Mouse (Mus musculus) embryonic fibroblast, embryonic 13.5 days (primary cell): ENCODE data around the gene Snapc2. TPM values are rescaled to one million over a fixed set of nuclear protein-coding genes. Genes with fewer than 3 reads are reported as not detected.

Source experiments
- H3K27ac ChIP-seq: 2 replicates; pipeline ENCODE4 v1.5.1; 2012; ENCODE audit warnings: low read length, control low read depth, inconsistent platforms; ENCODE audit not compliant: insufficient read depth
- H3K4me1 ChIP-seq: 2 replicates; pipeline ENCODE4 v1.6.1; 2011; ENCODE audit warnings: low read length; ENCODE audit not compliant: control insufficient read depth, insufficient read depth
- H3K4me3 ChIP-seq: 2 replicates; pipeline ENCODE4 v1.5.1; 2011; ENCODE audit warnings: mild to moderate bottlenecking, control low read depth, low read length; ENCODE audit not compliant: insufficient read depth
- CTCF ChIP-seq: IDR thresholded peaks from 2 replicates; pipeline ENCODE4 v1.5.1; 2011; ENCODE audit warnings: mild to moderate bottlenecking, control low read depth, low read length, moderate library complexity, borderline replicate concordance; ENCODE audit not compliant: insufficient read depth
- POLR2A ChIP-seq: IDR thresholded peaks from 2 replicates; pipeline ENCODE4 v1.6.1; 2011; ENCODE audit warnings: low read depth, mild to moderate bottlenecking, control low read depth, low read length, moderate library complexity
- polyA plus RNA-seq: library from polyadenylated mRNA; stranded (reverse); fragments of >200 nt; gene quantifications from 2 replicates; pipeline ENCODE4 v1.2.4, GENCODE M21; 2011; ENCODE audit warnings: low read depth; ENCODE audit not compliant: missing spikeins, insufficient read length

Snapc2 gene
- polyA plus RNA-seq, 1 experiment: 29.0 TPM

- Histone ChIP-seq H3K27ac (no peak overlapping the region), H3K4me3 (no peak overlapping the region), H3K4me1 (no peaks in the 10 kb centered on the region)
- TF ChIP-seq CTCF: no peak
- TF ChIP-seq POLR2A: no peak
Observed at GRCm38 (mm10) chr8:4216296-4216695, 36.6 kb upstream of the Snapc2 start.

- Histone ChIP-seq H3K4me1 (no peaks in the 10 kb centered on the region), H3K4me3 (peak within 1 kb of the TSS; percentile 6; the same call in 1 of the 2 replicates), H3K27ac (no peak within 1 kb of the TSS)
- no peak for TF ChIP-seq POLR2A
- TF ChIP-seq CTCF: no peak
Observed at GRCm38 (mm10) chr8:4216791-4217621, 35.9 kb upstream of the Snapc2 start, which contains the start of gene Prr36. Gene Prr36, minus strand, starts transcription at chr8:4217459.

- H3K27ac ChIP-seq: no peak overlapping the region
- H3K4me3 ChIP-seq: no peak overlapping the region
- TF ChIP-seq POLR2A: no peak
- TF ChIP-seq CTCF: no peak
- no peaks in the 10 kb centered on the region for H3K4me1 ChIP-seq
Observed at GRCm38 (mm10) chr8:4219617-4220016, 33.3 kb upstream of the Snapc2 start.

GRCm38 (mm10) chr8:4222059-4222458 lies 30.8 kb upstream of the Snapc2 start:
- Histone ChIP-seq H3K4me3 (no peak overlapping the region), H3K27ac (no peak overlapping the region), H3K4me1 (no peaks in the 10 kb centered on the region)
- TF ChIP-seq CTCF (no peak), POLR2A (no peak)

GRCm38 (mm10) chr8:4226323-4226722 lies 26.6 kb upstream of the Snapc2 start:
- TF ChIP-seq POLR2A (no peak), CTCF (no peak)
- H3K4me3 ChIP-seq: no peak overlapping the region
- no peaks in the 10 kb centered on the region for H3K4me1 ChIP-seq
- H3K27ac ChIP-seq: no peak overlapping the region

- H3K27ac ChIP-seq: no peak within 1 kb of the TSS
- no peak for TF ChIP-seq CTCF
- TF ChIP-seq POLR2A: peak; percentile 41; the same call in 1 of the 2 replicates
- H3K4me1 ChIP-seq: no peaks in the 10 kb centered on the region
- peak within 1 kb of the TSS; percentile 9 for H3K4me3 ChIP-seq
Observed at GRCm38 (mm10) chr8:4226739-4227347, 26.0 kb upstream of the Snapc2 start, which contains the start of gene Lrrc8e. Gene Lrrc8e, plus strand, starts transcription at chr8:4226827.

- H3K4me1 ChIP-seq: no peaks in the 10 kb centered on the region
- no peak overlapping the region for H3K27ac ChIP-seq
- TF ChIP-seq CTCF (no peak), POLR2A (no peak)
- H3K4me3 ChIP-seq: no peak overlapping the region
Observed at GRCm38 (mm10) chr8:4227919-4228318, 25.0 kb upstream of the Snapc2 start.

- TF ChIP-seq POLR2A (no peak), CTCF (no peak)
- Histone ChIP-seq H3K27ac (no peak overlapping the region), H3K4me3 (no peak overlapping the region), H3K4me1 (no peaks in the 10 kb centered on the region)
Observed at GRCm38 (mm10) chr8:4229784-4230183, 23.1 kb upstream of the Snapc2 start.

GRCm38 (mm10) chr8:4230612-4231351 lies 22.1 kb upstream of the Snapc2 start:
- TF ChIP-seq CTCF: no peak
- no peak for TF ChIP-seq POLR2A
- Histone ChIP-seq H3K4me3 (no peak overlapping the region), H3K27ac (no peak overlapping the region), H3K4me1 (no peaks in the 10 kb centered on the region)
